Mouse (Mus musculus): ENCODE results near the gene Snw1. TPM values are rescaled to one million over a fixed set of nuclear protein-coding genes. Genes with fewer than 3 reads are reported as not detected.

Gene Snw1
- polyA plus RNA-seq, 1 experiment, result 69.2 TPM

DNA sequence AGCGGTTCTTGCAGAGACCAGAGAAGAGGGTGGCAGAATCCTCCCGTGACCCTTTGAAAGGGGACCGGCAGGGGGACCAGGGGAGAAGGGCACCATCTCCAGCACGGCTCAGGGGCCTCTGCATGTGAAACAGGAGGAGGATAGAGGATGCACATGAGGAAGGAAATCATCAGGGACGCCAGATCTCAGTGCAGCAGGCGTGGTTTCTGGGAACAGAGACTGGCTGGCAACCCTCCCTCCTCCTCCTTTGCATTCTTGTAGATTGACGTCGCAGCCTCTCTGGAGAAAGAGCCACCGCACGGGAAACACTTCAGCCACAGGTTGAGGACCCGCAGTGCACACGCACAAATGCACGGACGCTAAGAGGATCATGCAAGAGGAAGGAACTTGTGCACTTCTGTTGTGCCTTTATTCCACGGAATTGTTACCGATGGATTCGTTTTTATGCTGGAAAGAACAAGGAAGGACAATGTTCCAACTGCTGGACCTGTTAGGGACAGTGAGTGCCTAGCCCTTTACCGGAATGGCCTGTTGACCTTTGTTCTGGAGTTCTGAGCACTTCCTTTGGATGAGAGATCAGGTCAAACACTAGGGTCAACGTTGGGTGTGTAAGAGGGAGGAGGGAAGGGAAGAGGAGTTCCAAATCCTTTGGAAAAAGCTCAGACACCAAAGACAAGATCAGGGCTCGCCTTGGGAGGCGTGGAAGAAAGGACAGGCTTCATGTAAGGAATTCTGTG lies 64.0 kb downstream of the Snw1 start:
- no peak overlapping the region for H3K4me3 ChIP-seq (ENCODE audit: insufficient read depth, low read length)

DNA sequence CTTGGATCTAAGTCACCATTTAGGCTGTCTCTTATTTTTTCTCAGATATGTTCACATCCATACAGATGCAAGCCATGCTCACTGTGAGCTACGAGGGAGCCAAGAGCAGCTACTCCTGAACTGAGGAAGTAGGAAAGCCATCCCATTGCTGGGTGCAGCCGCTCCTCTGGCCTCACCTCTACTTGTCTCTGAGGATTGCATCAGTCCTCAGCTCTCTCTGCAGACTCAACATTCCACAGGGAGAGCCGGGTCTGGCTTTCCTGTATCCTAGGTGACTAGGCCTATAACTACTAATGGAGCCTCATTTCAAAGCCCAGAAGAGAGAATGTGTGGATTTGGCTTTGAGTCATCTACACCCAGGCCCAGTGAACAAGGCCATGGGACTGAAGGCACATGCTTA lies 66.4 kb downstream of the Snw1 start:
- H3K4me3 ChIP-seq (ENCODE audit: insufficient read depth, low read length), result no peak overlapping the region
- H3K4me1 ChIP-seq (ENCODE audit: control insufficient read depth, insufficient read depth, low read length), result peaks cover 8% of the 10 kb centered on the region
- TF ChIP-seq CTCF (IDR thresholded peaks at IDR 0.05; ENCODE audit: borderline replicate concordance, insufficient read depth, low read length) (no peak), POLR2A (IDR thresholded peaks at IDR 0.05; ENCODE audit: low read depth, low read length) (no peak)
- no peak overlapping the region for H3K27ac ChIP-seq (ENCODE audit: insufficient read depth, low read length)

More for the DNA sequence above, 64.0 kb downstream of the Snw1 start:
- peak overlapping the region; percentile 68 for H3K27ac ChIP-seq (ENCODE audit: insufficient read depth, low read length)
- TF ChIP-seq CTCF (IDR thresholded peaks at IDR 0.05; ENCODE audit: borderline replicate concordance, insufficient read depth, low read length) (no peak), POLR2A (IDR thresholded peaks at IDR 0.05; ENCODE audit: low read depth, low read length) (no peak)
- H3K4me1 ChIP-seq (ENCODE audit: control insufficient read depth, insufficient read depth, low read length), result peaks cover 11% of the 10 kb centered on the region

DNA sequence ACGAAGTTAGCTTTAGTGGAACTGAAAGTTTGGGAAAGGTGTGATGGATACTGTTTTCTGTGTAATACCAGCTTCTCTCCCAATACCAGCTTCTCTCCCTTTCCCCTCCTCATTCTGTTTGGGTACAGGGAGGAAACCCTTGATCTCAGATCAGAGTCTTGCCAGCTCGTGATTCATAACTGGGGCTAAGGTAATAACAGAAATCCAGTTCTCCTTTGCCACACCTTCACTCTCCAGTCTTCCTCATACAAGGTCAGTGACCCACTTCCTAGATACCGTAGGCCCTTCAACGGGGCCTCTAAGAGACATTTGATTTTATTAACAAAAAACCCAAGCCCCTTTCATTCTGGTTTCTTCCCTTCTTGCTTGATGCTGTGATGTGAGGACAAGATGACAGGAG lies 66.9 kb downstream of the Snw1 start:
- H3K4me3 ChIP-seq (ENCODE audit: insufficient read depth, low read length), result no peak overlapping the region
- H3K4me1 ChIP-seq (ENCODE audit: control insufficient read depth, insufficient read depth, low read length), result peaks cover 8% of the 10 kb centered on the region
- TF ChIP-seq CTCF (IDR thresholded peaks at IDR 0.05; ENCODE audit: borderline replicate concordance, insufficient read depth, low read length) (no peak), POLR2A (IDR thresholded peaks at IDR 0.05; ENCODE audit: low read depth, low read length) (no peak)
- no peak overlapping the region for H3K27ac ChIP-seq (ENCODE audit: insufficient read depth, low read length)

DNA sequence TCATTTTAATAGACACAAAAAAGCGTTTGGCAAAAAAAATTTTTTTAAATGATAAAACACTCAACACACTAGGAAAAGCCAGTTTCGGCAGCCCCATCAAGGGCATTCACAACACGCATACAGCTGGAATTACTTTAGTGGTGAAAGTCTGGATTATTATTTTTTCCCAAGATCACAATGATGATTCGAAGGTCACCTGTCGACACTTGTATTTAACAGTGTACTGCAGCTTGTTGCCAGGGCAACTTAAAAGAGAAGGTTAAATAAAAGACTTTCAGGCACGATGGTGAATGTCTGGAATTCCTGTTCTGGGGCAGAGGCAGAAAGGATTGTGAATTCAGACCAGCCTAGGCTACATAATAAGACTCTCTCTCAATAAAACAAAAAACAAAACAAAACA lies 70.2 kb downstream of the Snw1 start:
- Histone ChIP-seq H3K27ac (ENCODE audit: insufficient read depth, low read length) (no peak overlapping the region), H3K4me3 (ENCODE audit: insufficient read depth, low read length) (no peak overlapping the region), H3K4me1 (ENCODE audit: control insufficient read depth, insufficient read depth, low read length) (peaks cover 2% of the 10 kb centered on the region; the same call in 1 of the 2 replicates)
- TF ChIP-seq POLR2A (IDR thresholded peaks at IDR 0.05; ENCODE audit: low read depth, low read length), result no peak
- TF ChIP-seq CTCF (IDR thresholded peaks at IDR 0.05; ENCODE audit: borderline replicate concordance, insufficient read depth, low read length), result no peak

DNA sequence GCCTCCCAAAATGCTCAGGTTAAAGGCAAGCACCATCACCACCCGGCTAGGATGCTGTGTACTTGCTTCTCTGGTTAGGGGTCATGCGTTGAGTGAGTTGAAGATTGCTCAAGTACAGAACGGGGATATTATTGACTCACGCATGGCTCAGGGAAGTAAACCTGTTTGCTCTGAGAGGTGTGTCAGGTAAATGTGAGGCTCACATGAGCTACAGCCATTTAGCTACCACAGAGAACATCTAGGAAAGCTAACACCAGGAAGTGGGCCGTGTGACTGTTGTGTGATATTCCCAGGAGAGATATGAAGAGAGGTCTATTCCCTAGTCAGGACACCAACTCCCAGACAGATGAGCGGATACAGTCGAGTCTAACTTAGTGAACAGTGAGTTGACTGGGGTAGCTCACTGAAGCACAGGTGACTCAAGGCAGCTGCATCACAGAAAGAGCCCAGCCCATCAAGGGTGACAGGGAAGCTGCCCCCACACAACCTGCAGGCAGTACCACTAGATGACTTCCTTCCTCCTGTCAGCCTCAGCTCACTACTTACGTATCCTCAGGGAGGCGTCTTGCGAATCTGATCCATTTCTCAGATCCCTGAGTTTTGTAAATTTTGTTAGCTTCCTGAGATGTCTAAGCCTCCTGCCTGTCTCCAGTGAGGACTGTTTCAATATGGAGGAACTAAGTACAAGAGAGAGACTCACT lies 72.8 kb downstream of the Snw1 start:
- Histone ChIP-seq H3K27ac (ENCODE audit: insufficient read depth, low read length) (no peak overlapping the region), H3K4me1 (ENCODE audit: control insufficient read depth, insufficient read depth, low read length) (peaks cover 2% of the 10 kb centered on the region; the same call in 1 of the 2 replicates)

More for the DNA sequence above, 72.8 kb downstream of the Snw1 start:
- H3K4me3 ChIP-seq (ENCODE audit: insufficient read depth, low read length), result no peak overlapping the region
- TF ChIP-seq POLR2A (IDR thresholded peaks at IDR 0.05; ENCODE audit: low read depth, low read length) (no peak), CTCF (IDR thresholded peaks at IDR 0.05; ENCODE audit: borderline replicate concordance, insufficient read depth, low read length) (no peak)

Other genes starting within 250 kb of the Snw1 start
- gene Noxred1, start 233.5 kb downstream of the Snw1 start, polyA plus RNA-seq (2011; ENCODE audit: insufficient read length, low read depth, missing spikeins), result not detected in 2 replicates
- 29.3 and 30.4 TPM in 2 replicates for gene Vipas39, start 206.0 kb downstream of the Snw1 start, polyA plus RNA-seq (2011; ENCODE audit: insufficient read length, low read depth, missing spikeins)
- gene Ahsa1, start 205.8 kb downstream of the Snw1 start, polyA plus RNA-seq (2011; ENCODE audit: insufficient read length, low read depth, missing spikeins), result 112 and 116 TPM in 2 replicates
- 0.21 and 0.23 TPM in 2 replicates for gene Ism2, start 172.6 kb downstream of the Snw1 start, polyA plus RNA-seq (2011; ENCODE audit: insufficient read length, low read depth, missing spikeins)
- 125 and 133 TPM in 2 replicates for gene Sptlc2, start 83.9 kb downstream of the Snw1 start, polyA plus RNA-seq (2011; ENCODE audit: insufficient read length, low read depth, missing spikeins)
- gene Slirp, start 28.4 kb downstream of the Snw1 start, polyA plus RNA-seq (2011; ENCODE audit: insufficient read length, low read depth, missing spikeins), result 175 and 177 TPM in 2 replicates
- gene Alkbh1, start 28.3 kb downstream of the Snw1 start, polyA plus RNA-seq (2011; ENCODE audit: insufficient read length, low read depth, missing spikeins), result 34.5 and 35.3 TPM in 2 replicates
- not detected in 2 replicates for gene Gm5788, start 22.4 kb upstream of the Snw1 start, polyA plus RNA-seq (2011; ENCODE audit: insufficient read length, low read depth, missing spikeins)
- not detected in 2 replicates for gene Gm8300, start 42.0 kb upstream of the Snw1 start, polyA plus RNA-seq (2011; ENCODE audit: insufficient read length, low read depth, missing spikeins)
- not detected in 2 replicates for gene Oog1, start 130.4 kb upstream of the Snw1 start, polyA plus RNA-seq (2011; ENCODE audit: insufficient read length, low read depth, missing spikeins)
- gene Gm4027, start 146.6 kb upstream of the Snw1 start, polyA plus RNA-seq (2011; ENCODE audit: insufficient read length, low read depth, missing spikeins), result not detected in 2 replicates
- gene Gm16381, start 172.3 kb upstream of the Snw1 start, polyA plus RNA-seq (2011; ENCODE audit: insufficient read length, low read depth, missing spikeins), result not detected in 2 replicates